Mouse (Mus musculus) heart, postnatal 0 days (tissue): Measurements from ENCODE around the gene Dab1. TPM values are rescaled to one million over a fixed set of nuclear protein-coding genes. Genes with fewer than 3 reads are reported as not detected.

Experiments used
- ATAC-seq: fragments of 200-750 bp; cut with Nextera tagmentation; 2 replicates; pipeline ENCODE4 v1.8.0; 2017; ENCODE audit warnings: low read depth, moderate number of reproducible peaks, moderate library complexity; ENCODE audit not compliant: insufficient read depth
- DNase-seq: peaks from one replicate; pipeline ENCODE4 v3.0.0-alpha.2; 2016; ENCODE audit warnings: low spot score
- H3K27ac ChIP-seq: fragments of 300-500 bp; sonication (generic); 2 replicates; pipeline ENCODE4 v1.5.1; 2014; ENCODE audit warnings: low read depth, mild to moderate bottlenecking
- H3K27me3 ChIP-seq: fragments of 300-500 bp; sonication (generic); 2 replicates; pipeline ENCODE4 v1.6.1; 2014; ENCODE audit warnings: low read length, mixed read lengths; ENCODE audit not compliant: control insufficient read depth, insufficient read depth
- H3K36me3 ChIP-seq: fragments of 300-500 bp; sonication (generic); replicated peaks from 2 replicates; pipeline ENCODE4 v1.6.1; 2014; ENCODE audit warnings: low read length, mixed read lengths; ENCODE audit not compliant: control insufficient read depth, insufficient read depth
- H3K4me1 ChIP-seq: fragments of 300-500 bp; sonication (generic); 2 replicates; pipeline ENCODE4 v1.6.1; 2014; ENCODE audit warnings: antibody characterized with exemption; ENCODE audit not compliant: control insufficient read depth, insufficient read depth
- H3K4me2 ChIP-seq: fragments of 300-500 bp; sonication (generic); 2 replicates; pipeline ENCODE4 v1.6.1; 2014; ENCODE audit warnings: low read depth, mild to moderate bottlenecking, low read length, moderate library complexity
- H3K4me3 ChIP-seq: fragments of 300-500 bp; sonication (generic); 2 replicates; pipeline ENCODE4 v1.5.1; 2014; ENCODE audit warnings: low read depth, low read length
- H3K9ac ChIP-seq: fragments of 300-500 bp; sonication (generic); replicated peaks from 2 replicates; pipeline ENCODE4 v1.6.1; 2014; ENCODE audit warnings: low read depth, low read length, mixed read lengths
- H3K9me3 ChIP-seq: fragments of 300-500 bp; sonication (generic); replicated peaks from 2 replicates; pipeline ENCODE4 v1.6.1; 2016; ENCODE audit warnings: low read length; ENCODE audit not compliant: control insufficient read depth
- CTCF ChIP-seq: IDR thresholded peaks from 2 replicates; pipeline ENCODE4 v1.5.1; 2016; ENCODE audit warnings: antibody characterized with exemption, control low read depth, low read depth
- EP300 ChIP-seq: IDR thresholded peaks from 2 replicates; pipeline ENCODE4 v1.6.1; 2016; ENCODE audit warnings: antibody characterized with exemption, low read depth
- WGBS: fragments of 180-500 bp; shearing (Covaris S2); extraction: QIAGEN DNeasy Blood & Tissue Kit; methylation state at CpG from one replicate; pipeline ENCODE4 v1.1.7; 2014; 5-methylcytosine and 5-hydroxymethylcytosine counted together
- polyA plus RNA-seq: library from polyadenylated mRNA; unstranded; fragments of >200 nt; fragmentation: Nextera tagmentation; extraction: Ambion mirVana; gene quantifications from 2 replicates; pipeline ENCODE4 v1.2.1, GENCODE M21; 2015
- total RNA-seq: library from RNA; depleted of rRNA; stranded (reverse); fragments of >200 nt; gene quantifications from 2 replicates; pipeline ENCODE4 v1.2.3, GENCODE M21; 2014; ENCODE audit warnings: low replicate concordance

The Dab1 gene
- total and polyA plus RNA-seq, 2 experiments from 2014 or later = 0.27 TPM; not detected in 1

- no peak for TF ChIP-seq CTCF
- no peak for TF ChIP-seq EP300
- Histone ChIP-seq H3K4me3 (no peak overlapping the region), H3K4me2 (no peak overlapping the region), H3K27me3 (no peaks in the 10 kb centered on the region), H3K4me1 (no peaks in the 10 kb centered on the region), H3K27ac (no peak overlapping the region), H3K9me3 (no peaks in the 10 kb centered on the region), H3K36me3 (no peaks in the 10 kb centered on the region), H3K9ac (no peak overlapping the region)
- ATAC-seq (no peak), DNase-seq (no peak)
- 71% methylated on average over 3 of the region's 3 CpGs for WGBS
Measured at GRCm38 (mm10) chr4:103993884-103994283, 374.7 kb downstream of the Dab1 start.

GRCm38 (mm10) chr4:103994406-103994805, 375.2 kb downstream of the Dab1 start:
- DNase-seq (no peak), ATAC-seq (no peak)
- Histone ChIP-seq H3K9ac (no peak overlapping the region), H3K4me1 (no peaks in the 10 kb centered on the region), H3K27ac (no peak overlapping the region), H3K9me3 (no peaks in the 10 kb centered on the region), H3K27me3 (no peaks in the 10 kb centered on the region), H3K4me2 (no peak overlapping the region), H3K4me3 (no peak overlapping the region), H3K36me3 (no peaks in the 10 kb centered on the region)
- 71% methylated on average over 1 of the region's 1 CpGs for WGBS
- TF ChIP-seq EP300 (no peak), CTCF (no peak)

DNA sequence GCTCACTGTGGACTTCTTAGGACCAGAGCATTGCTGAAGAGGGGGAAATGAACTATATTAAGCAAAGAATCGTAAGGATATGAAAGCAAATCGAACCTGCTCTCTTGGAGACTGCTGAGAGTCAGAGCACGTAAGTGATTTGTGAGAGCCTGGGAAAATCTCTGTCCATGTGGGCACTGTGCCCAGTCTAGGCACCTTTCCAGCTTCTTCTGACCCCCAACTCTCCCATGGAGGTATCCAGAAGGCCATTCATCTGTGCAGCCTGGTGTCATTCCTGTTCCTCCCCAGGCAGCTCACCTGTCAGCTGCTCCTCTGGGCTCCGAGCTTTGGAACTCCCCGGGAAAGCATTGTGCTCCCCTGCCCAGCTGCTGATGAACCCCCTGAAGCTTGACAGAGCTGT, 389.2 kb downstream of the Dab1 start:
- Histone ChIP-seq H3K4me1 (no peaks in the 10 kb centered on the region), H3K4me3 (no peak overlapping the region), H3K27me3 (no peaks in the 10 kb centered on the region), H3K36me3 (no peaks in the 10 kb centered on the region), H3K4me2 (no peak overlapping the region), H3K27ac (no peak overlapping the region), H3K9me3 (no peaks in the 10 kb centered on the region), H3K9ac (no peak overlapping the region)
- DNase-seq (no peak), ATAC-seq (no peak)
- no peak for TF ChIP-seq EP300
- no peak for TF ChIP-seq CTCF
- 50% methylated on average over 5 of the region's 5 CpGs for WGBS

DNA sequence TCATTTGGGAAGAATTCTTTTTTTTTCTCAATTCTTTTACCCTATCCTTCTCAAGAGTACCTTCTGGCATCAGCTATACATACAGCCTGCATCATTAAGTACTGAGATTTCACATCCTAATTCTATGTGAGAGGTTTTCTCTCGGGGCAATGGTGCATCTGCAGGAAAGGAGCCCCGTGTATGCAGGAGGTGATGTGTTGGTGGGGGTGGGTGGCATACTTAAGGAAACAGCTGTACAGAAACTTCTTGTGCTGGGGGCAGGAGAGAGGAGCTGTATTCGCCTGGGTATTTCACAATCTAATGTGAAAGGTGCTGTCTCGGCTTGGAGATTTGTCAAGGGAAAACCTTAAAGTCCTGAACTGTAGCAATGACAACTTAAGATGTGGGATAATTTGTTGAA, 392.5 kb downstream of the Dab1 start:
- Histone ChIP-seq H3K27ac (no peak overlapping the region), H3K36me3 (no peaks in the 10 kb centered on the region)

DNA sequence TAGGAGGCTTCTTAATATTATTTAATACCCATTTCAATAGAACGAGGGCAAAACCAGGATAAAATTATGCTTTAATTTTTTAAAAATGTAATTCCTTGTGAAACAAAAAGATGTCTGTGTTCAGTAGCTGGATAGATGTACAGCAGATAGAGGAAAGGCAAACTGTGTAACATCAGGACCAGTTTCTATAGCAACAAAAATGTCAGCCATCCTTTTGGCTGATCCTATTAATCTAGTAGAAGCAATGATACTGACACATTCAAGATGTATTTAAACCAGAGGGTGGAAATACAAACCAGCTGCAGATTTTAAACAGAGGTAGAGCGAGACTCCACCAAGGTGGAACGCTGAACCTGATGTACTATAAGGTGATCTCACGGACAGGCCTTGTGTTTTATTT, 393.0 kb downstream of the Dab1 start:
- Histone ChIP-seq H3K4me3 (no peak overlapping the region), H3K27me3 (no peaks in the 10 kb centered on the region), H3K36me3 (no peaks in the 10 kb centered on the region), H3K9me3 (no peaks in the 10 kb centered on the region), H3K9ac (no peak overlapping the region), H3K27ac (no peak overlapping the region), H3K4me1 (no peaks in the 10 kb centered on the region), H3K4me2 (no peak overlapping the region)
- no peak for TF ChIP-seq CTCF
- no peak for TF ChIP-seq EP300
- 81% methylated on average over 4 of the region's 4 CpGs for WGBS
- no peak for DNase-seq
- no peak for ATAC-seq

More for the DNA sequence above, 392.5 kb downstream of the Dab1 start:
- Histone ChIP-seq H3K9ac (no peak overlapping the region), H3K4me3 (no peak overlapping the region), H3K9me3 (no peaks in the 10 kb centered on the region), H3K27me3 (no peaks in the 10 kb centered on the region), H3K4me2 (no peak overlapping the region), H3K4me1 (no peaks in the 10 kb centered on the region)
- TF ChIP-seq EP300 (no peak), CTCF (no peak)
- DNase-seq (no peak), ATAC-seq (no peak)
- WGBS = 53% methylated on average over 4 of the region's 4 CpGs

DNA sequence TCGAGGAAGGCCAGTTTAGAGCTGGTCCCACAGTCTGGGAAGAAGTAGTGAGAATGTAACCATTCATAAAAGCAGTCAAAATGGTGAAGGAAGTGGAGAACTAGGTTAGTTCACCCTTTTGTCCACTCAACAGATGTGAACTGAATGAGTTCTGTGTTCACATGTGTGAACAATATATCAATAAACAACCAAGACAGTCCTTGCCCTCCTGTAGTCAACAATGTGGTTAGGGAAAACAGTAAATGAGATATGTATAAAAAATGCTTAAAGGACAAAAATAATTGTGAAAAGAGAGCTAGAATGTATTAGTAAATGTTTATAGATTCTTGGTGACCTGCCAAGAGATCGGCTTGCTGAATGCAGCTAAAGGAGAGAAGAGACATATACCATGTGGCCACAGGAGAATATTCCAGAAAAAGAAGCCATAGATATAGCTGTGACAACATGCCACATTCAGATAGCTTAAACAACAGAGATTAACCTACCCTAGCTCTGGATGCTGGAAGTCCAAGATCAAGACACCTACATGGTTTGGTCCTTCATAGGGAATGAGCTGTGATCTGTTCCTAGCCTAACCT, 406.0 kb downstream of the Dab1 start:
- no peak for ATAC-seq
- no peak overlapping the region for H3K9ac ChIP-seq
- no peaks in the 10 kb centered on the region for H3K27me3 ChIP-seq
- no peak overlapping the region for H3K27ac ChIP-seq
- no peak for TF ChIP-seq CTCF
- TF ChIP-seq EP300 = no peak
- no peak overlapping the region for H3K4me3 ChIP-seq
- WGBS = 66% methylated on average over 2 of the region's 2 CpGs
- no peaks in the 10 kb centered on the region for H3K36me3 ChIP-seq
- no peak for DNase-seq
- H3K9me3 ChIP-seq = no peaks in the 10 kb centered on the region
- no peak overlapping the region for H3K4me2 ChIP-seq
- no peaks in the 10 kb centered on the region for H3K4me1 ChIP-seq
